In genomic region chr10:93097439-93097838, GRCm38 (mm10) we compare ENCODE assay signal across 29 mouse cellular contexts. TPM values are rescaled to one million over a fixed set of nuclear protein-coding genes. Genes with fewer than 3 reads are reported as not detected.
"Had no signal": no experiment of that assay in that cellular context is flagged by ENCODE, and none has a peak within 500 bp of the region (broad histone marks: within the 10 kb centered on the region; RNA-seq: fewer than 3 reads in every experiment).

No protein-coding gene starts in this region.

- H3K36me3 ChIP-seq: embryonic facial prominence, embryonic 10.5 days; embryonic facial prominence, embryonic 12.5 days; embryonic facial prominence, embryonic 13.5 days; embryonic facial prominence, embryonic 15.5 days; forebrain, embryonic 10.5 days; forebrain, embryonic 12.5 days; forebrain, embryonic 15.5 days had no signal

- H3K4me2 ChIP-seq: embryonic facial prominence, embryonic 12.5 days; embryonic facial prominence, embryonic 13.5 days; embryonic facial prominence, embryonic 15.5 days; forebrain, embryonic 12.5 days; forebrain, embryonic 13.5 days; forebrain, embryonic 15.5 days had no signal

- DNase-seq: cerebellum, adult 2 months; cerebellum, adult 8-10 months; cerebellum, adult 9-10 months; cerebellum, adult 9-11 months; cerebellum, postnatal 10 days; cerebellum, postnatal 14 days; cerebellum, postnatal 25 days; cerebellum, postnatal 36 days; embryo, embryonic 11 days; forebrain, postnatal 0 days; gastrocnemius, adult 2 months; gastrocnemius, postnatal 10 days; gastrocnemius, postnatal 14 days; gastrocnemius, postnatal 25 days; gastrocnemius, postnatal 36 days; heart, adult 18-20 months; heart, adult 2 months had no signal

- H3K9ac ChIP-seq: embryonic facial prominence, embryonic 12.5 days; embryonic facial prominence, embryonic 13.5 days; embryonic facial prominence, embryonic 15.5 days; forebrain, embryonic 12.5 days; forebrain, embryonic 13.5 days; forebrain, embryonic 15.5 days; forebrain, postnatal 0 days had no signal

- ATAC-seq: forebrain, embryonic 13.5 days; forebrain, embryonic 14.5 days; forebrain, embryonic 15.5 days; forebrain, embryonic 16.5 days; forebrain, postnatal 0 days had no signal

- H3K4me3 ChIP-seq: embryonic facial prominence, embryonic 10.5 days; embryonic facial prominence, embryonic 12.5 days; embryonic facial prominence, embryonic 13.5 days; embryonic facial prominence, embryonic 15.5 days; erythroblast, embryonic 14.5 days; forebrain, embryonic 10.5 days; forebrain, embryonic 12.5 days; forebrain, embryonic 13.5 days; forebrain, embryonic 15.5 days; gastrocnemius, adult 2 months; heart, adult 2 months had no signal

- H3K27me3 ChIP-seq: embryonic facial prominence, embryonic 12.5 days; embryonic facial prominence, embryonic 13.5 days; embryonic facial prominence, embryonic 15.5 days; forebrain, embryonic 12.5 days; forebrain, embryonic 13.5 days; forebrain, embryonic 15.5 days had no signal

- H3K9me3 ChIP-seq: embryonic facial prominence, embryonic 10.5 days; embryonic facial prominence, embryonic 12.5 days; embryonic facial prominence, embryonic 13.5 days; embryonic facial prominence, embryonic 15.5 days; forebrain, embryonic 10.5 days; forebrain, embryonic 12.5 days; forebrain, embryonic 13.5 days; forebrain, embryonic 15.5 days had no signal

- H3K27ac ChIP-seq: embryonic facial prominence, embryonic 10.5 days; embryonic facial prominence, embryonic 12.5 days; embryonic facial prominence, embryonic 13.5 days; embryonic facial prominence, embryonic 15.5 days; forebrain, embryonic 10.5 days; forebrain, embryonic 12.5 days; forebrain, embryonic 13.5 days; forebrain, embryonic 15.5 days; gastrocnemius, adult 2 months; heart, adult 2 months had no signal

- H3K4me1 ChIP-seq: embryonic facial prominence, embryonic 10.5 days; embryonic facial prominence, embryonic 12.5 days; embryonic facial prominence, embryonic 13.5 days; embryonic facial prominence, embryonic 15.5 days; forebrain, embryonic 10.5 days; forebrain, embryonic 12.5 days; forebrain, embryonic 15.5 days had no signal

RNA-seq across cellular contexts. Expression of gene Cfap54, which starts 16.0 kb away (rescaled TPM):
- polyA plus RNA-seq: embryonic facial prominence, embryonic 11.5 days had no signal
